Mouse (Mus musculus): ENCODE results near the gene Ddost.

DNA sequence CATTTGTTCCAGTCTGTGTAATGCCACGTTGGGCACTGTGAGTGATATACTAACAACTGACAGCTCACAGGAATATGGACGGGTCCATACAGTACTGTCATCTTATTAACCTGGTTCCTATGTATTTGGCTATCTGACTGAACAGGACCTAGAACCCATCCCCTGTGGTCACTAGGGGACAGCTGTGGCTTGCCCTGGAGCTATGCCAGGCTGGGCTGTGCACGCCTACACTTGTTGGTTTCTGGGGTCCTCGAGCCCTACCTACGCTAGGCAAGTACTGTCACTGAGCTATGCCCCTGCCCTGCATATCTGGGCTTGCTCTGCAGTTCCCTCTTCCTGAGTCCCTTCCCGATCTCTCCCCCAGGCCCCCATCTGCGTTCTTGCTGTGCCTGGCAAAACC is 17.0 kb downstream of the Ddost start:
- no peak for TF ChIP-seq CTCF (IDR thresholded peaks at IDR 0.05; ENCODE audit: borderline replicate concordance, insufficient read depth, low read length)
- no peak for TF ChIP-seq POLR2A (IDR thresholded peaks at IDR 0.05; ENCODE audit: low read depth, low read length)

Data from embryonic fibroblast, embryonic 13.5 days (primary cell).